Mouse (Mus musculus) liver, postnatal 0 days (tissue): ENCODE results near the gene Cenpe.

Source experiments
- CTCF ChIP-seq: sonication (generic); IDR thresholded peaks from 2 replicates; pipeline ENCODE4 v1.5.1; 2016; ENCODE audit warnings: antibody characterized with exemption, low read depth
- EP300 ChIP-seq: IDR thresholded peaks from 2 replicates; pipeline ENCODE4 v1.6.1; 2016; ENCODE audit warnings: antibody characterized with exemption, low read depth, mild to moderate bottlenecking

- no peak for TF ChIP-seq EP300
- no peak for TF ChIP-seq CTCF
These were observed 40.4 kb upstream of the Cenpe start for GRCm38 (mm10) chr3:135171898-135172446.
